Mouse (Mus musculus): ENCODE data around the gene Mcee. TPM values are rescaled to one million over a fixed set of nuclear protein-coding genes. Genes with fewer than 3 reads are reported as not detected.

Gene Mcee
- polyA plus RNA-seq (2012; rRNA removed), result 28.5 and 29.8 TPM in 2 replicates

DNA sequence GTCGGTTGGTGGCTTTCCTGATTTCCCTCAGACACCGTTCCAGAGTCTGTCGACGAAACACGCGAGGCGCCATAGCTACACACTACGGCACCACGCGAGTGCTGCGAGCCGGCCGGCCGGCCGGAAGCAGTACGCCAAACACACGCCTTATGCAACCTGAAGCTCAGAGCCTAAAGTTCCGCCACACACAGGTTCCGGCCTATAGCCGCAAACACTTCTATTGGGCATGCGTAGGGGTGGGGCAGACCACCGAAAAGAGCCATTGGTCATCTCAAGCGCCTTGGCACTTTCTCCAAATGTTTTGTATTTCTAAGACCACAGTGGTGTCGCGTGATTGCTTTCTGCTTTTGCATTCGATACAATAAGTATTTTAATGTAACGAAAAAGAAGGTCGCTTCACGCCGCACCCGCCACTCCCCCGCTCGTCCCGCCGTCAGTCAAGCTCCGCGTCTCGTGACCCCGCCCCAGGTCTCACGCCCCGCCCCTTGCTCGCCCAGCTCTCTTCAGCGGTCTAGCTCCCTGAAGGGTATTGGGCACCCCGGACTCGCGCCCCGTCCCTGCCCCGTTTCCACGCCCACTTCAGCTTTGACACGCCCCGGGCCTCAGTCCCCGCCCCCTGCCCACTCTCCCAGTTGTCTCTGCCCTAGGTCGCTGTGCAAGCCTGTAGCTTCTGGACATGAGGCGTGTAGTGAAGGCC lies at the start of gene Mcee, which contains the start of gene Mphosph10:
Gene Mcee, plus strand, starts transcription at position 486 of the 697 bp plus-strand sequence.
Gene Mphosph10, minus strand, starts transcription at position 147 of the 697 bp plus-strand sequence.

DNA sequence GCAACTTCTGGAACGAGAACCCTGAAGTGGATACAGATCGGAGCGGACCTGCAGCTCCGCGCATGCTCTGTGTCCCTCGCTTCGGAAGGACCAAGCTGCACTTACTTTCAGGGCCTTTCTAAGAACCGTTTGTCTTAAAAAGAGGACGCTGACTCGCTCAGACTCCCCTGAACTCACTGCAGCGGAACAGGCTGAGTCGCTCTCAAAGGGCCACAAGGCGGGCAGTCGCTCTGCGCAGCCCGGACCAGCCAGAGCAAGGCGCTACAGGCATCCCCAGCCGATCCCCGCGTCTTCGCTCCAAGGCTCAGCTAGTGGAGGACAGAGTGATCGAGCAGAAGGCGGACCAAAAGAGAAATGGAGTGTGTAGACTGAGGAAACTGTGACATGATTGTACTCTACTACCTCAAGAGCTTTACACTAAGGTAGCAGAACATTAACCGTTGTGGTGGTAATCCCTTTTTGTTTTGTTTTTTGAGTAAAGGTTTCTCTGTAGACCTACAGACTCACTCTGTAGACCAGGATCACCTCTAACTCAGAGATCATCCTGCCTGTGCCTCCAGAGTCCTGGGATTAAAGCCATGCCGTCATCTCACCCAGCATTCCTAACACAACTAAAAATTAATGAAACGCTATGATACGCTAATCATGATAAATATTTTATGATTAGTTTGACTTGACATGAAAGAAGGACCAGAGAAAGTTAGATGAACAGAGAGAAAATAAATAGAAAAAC lies 18.4 kb upstream of the Mcee start, which contains the start of gene Fan1:
Gene Fan1, minus strand, starts transcription at position 266 of the 733 bp plus-strand sequence.

Other genes starting within 250 kb of the Mcee start
- 0.20 and 0.43 TPM in 2 replicates for gene Trpm1, start 238.8 kb upstream of the Mcee start, polyA plus RNA-seq (2012; rRNA removed)
- 7.2 TPM in 2 replicates for gene Mtmr10, start 105.0 kb upstream of the Mcee start, polyA plus RNA-seq (2012; rRNA removed)
- gene Fan1, start 18.5 kb upstream of the Mcee start, polyA plus RNA-seq (2012; rRNA removed), result 4.1 and 4.3 TPM in 2 replicates
- 15.7 and 16.7 TPM in 2 replicates for gene Mphosph10, start 339 bp upstream of the Mcee start, polyA plus RNA-seq (2012; rRNA removed)
- gene Apba2, start 109.1 kb downstream of the Mcee start, polyA plus RNA-seq (2012; rRNA removed), result 135 and 150 TPM in 2 replicates